Mouse (Mus musculus): ENCODE measurements around the gene Ermard. TPM values are rescaled to one million over a fixed set of nuclear protein-coding genes. Genes with fewer than 3 reads are reported as not detected.
"Not testable (repeated sequence)": the region's sequence is repeated elsewhere in the genome, so short reads cannot be mapped to it uniquely, and the experiment has no call there.

The Ermard gene
- polyA plus RNA-seq, 1 experiment from 2014 or later, result 85.1 TPM

DNA sequence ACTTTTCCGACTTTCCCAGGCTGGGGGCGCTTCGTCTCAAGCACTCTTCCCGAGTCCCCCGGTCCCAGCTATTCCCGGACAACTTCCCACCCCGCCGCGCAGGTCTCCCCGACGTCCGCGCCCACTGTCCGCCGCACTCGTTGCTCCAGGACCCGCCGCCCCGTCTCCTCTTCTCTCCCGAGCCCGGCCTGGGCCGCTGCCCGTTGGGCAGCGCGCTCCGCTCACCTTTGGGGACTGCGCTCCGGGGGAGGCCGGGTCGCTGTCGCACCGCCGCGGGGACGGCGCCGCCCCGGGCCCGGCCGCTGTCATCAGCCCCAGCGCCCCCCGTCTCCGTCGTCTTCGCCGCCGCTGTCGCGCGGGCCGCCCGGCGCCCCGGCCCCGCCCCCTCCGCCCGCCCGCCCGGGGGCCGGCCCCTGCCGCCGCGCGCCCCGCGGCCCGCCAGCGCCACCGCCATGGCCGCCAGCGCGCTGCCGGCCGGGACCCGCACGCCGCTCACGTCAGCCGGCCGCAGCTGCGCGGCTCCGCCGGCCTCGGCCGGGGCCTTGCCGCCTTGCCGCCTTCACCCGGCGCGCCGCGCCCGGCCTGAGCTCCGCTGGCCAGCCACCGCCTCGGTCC is 17.0 kb upstream of the Ermard start:
- not testable (repeated sequence) for H3K4me1 ChIP-seq (replicated peaks; ENCODE audit: control insufficient read depth, insufficient read depth, low read length); H3K27ac ChIP-seq (ENCODE audit: low read length); H3K4me2 ChIP-seq (ENCODE audit: low read depth, low read length); H3K36me3 ChIP-seq (ENCODE audit: control insufficient read depth, insufficient read depth, low read length); H3K27me3 ChIP-seq (ENCODE audit: control insufficient read depth, insufficient read depth, low read depth, low read length); H3K9ac ChIP-seq (ENCODE audit: low read length); H3K4me3 ChIP-seq (ENCODE audit: low read length); H3K9me3 ChIP-seq (ENCODE audit: control insufficient read depth, low read length)
- peak; percentile 84 for ATAC-seq (ENCODE audit: low read depth)
- WGBS, result no CpG with 5 or more reads among the region's 97 CpGs

DNA sequence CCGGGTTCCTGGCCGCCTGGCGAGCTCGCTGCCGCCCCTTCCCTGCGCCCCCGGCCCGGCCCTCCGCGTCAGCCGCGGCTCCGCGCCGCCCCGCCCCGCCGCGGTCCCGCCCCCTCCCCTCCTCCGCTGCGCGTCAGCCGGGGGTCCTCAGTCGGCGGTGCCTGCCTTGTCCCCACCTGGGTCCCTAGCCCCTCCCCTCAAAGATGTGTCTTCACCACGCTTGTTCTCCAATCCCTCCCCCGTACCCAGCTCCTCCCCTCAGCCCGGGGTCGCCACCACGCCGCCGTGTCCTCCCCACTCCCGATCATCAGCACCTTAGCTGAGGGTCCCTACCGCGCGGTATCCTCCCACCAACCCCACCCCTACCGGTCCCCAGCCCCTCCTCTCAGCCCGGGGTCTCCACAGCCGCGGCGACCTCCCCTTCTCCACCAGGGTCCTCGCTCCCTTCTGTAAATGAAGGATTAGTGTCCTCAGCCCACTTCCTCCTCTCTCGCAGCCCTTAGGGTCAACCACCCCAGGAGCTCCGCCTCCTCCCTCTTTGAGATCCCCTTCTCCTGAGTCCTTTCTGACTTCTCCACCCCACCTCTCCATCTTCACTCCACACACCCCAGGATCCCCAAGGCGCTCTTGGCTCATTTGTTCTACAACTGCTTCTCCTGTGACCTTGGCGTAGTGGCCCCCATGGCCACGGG is 16.4 kb upstream of the Ermard start:
- not testable (repeated sequence) for H3K9me3 ChIP-seq (ENCODE audit: control insufficient read depth, low read length); H3K4me1 ChIP-seq (replicated peaks; ENCODE audit: control insufficient read depth, insufficient read depth, low read length); H3K4me2 ChIP-seq (ENCODE audit: low read depth, low read length); H3K4me3 ChIP-seq (ENCODE audit: low read length); H3K27ac ChIP-seq (ENCODE audit: low read length); H3K36me3 ChIP-seq (ENCODE audit: control insufficient read depth, insufficient read depth, low read length); H3K9ac ChIP-seq (ENCODE audit: low read length); H3K27me3 ChIP-seq (ENCODE audit: control insufficient read depth, insufficient read depth, low read depth, low read length)
- peak; percentile 82 for ATAC-seq (ENCODE audit: low read depth)
- WGBS, result no CpG with 5 or more reads among the region's 48 CpGs

DNA sequence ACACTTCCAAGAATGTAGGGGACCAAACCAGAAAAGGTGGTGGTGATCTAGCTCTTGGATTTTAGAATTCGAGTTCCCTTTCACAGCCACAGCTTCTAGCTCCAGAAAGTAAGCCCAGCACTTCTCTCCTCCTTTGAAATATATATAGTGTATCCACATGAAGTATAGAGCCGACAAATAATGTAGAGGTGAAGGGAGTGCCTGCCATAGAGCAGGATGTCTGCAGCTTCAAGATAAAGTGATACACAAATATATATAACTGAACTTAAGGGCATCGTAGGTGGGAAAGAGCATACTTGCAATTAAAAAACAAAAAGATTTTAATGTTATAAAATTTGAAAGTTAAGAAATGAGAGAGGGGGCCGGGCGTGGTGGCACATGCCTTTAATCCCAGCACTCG is 15.5 kb upstream of the Ermard start:
- not testable (repeated sequence) for H3K4me2 ChIP-seq (ENCODE audit: low read depth, low read length); H3K9ac ChIP-seq (ENCODE audit: low read length); ATAC-seq (ENCODE audit: low read depth); H3K4me1 ChIP-seq (replicated peaks; ENCODE audit: control insufficient read depth, insufficient read depth, low read length); H3K27ac ChIP-seq (ENCODE audit: low read length); H3K4me3 ChIP-seq (ENCODE audit: low read length); H3K9me3 ChIP-seq (ENCODE audit: control insufficient read depth, low read length); H3K27me3 ChIP-seq (ENCODE audit: control insufficient read depth, insufficient read depth, low read depth, low read length); H3K36me3 ChIP-seq (ENCODE audit: control insufficient read depth, insufficient read depth, low read length)
- no CpG with 5 or more reads among the region's 6 CpGs for WGBS

DNA sequence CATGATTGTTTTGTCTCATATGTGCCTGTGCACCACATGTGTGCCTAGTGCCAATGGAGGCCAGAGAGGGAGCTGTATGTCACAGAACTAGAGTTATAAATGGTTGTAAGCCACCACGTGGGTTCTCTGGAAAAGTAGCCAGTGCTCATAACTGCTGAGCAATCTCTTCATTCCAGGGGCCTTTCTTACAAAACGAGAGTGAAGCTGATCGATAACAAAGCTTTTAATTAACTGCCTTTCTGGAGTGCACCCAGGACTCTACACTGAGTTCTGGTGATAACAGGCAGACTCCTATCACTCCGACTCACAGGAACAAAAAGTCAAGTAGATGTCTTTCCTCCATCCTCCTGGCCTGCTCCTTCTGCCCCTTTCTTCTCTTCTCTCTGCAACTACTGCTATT is 9.6 kb upstream of the Ermard start:
- not testable (repeated sequence) for H3K4me1 ChIP-seq (replicated peaks; ENCODE audit: control insufficient read depth, insufficient read depth, low read length); H3K27me3 ChIP-seq (ENCODE audit: control insufficient read depth, insufficient read depth, low read depth, low read length); H3K4me2 ChIP-seq (ENCODE audit: low read depth, low read length); H3K9ac ChIP-seq (ENCODE audit: low read length); H3K9me3 ChIP-seq (ENCODE audit: control insufficient read depth, low read length); H3K4me3 ChIP-seq (ENCODE audit: low read length); ATAC-seq (ENCODE audit: low read depth); H3K27ac ChIP-seq (ENCODE audit: low read length); H3K36me3 ChIP-seq (ENCODE audit: control insufficient read depth, insufficient read depth, low read length)
- WGBS, result no CpG with 5 or more reads among the region's 4 CpGs

- not testable (repeated sequence) for H3K4me3 ChIP-seq (ENCODE audit: low read length); H3K27me3 ChIP-seq (ENCODE audit: control insufficient read depth, insufficient read depth, low read depth, low read length); H3K27ac ChIP-seq (ENCODE audit: low read length); H3K36me3 ChIP-seq (ENCODE audit: control insufficient read depth, insufficient read depth, low read length); H3K4me1 ChIP-seq (replicated peaks; ENCODE audit: control insufficient read depth, insufficient read depth, low read length); H3K9ac ChIP-seq (ENCODE audit: low read length); ATAC-seq (ENCODE audit: low read depth); H3K9me3 ChIP-seq (ENCODE audit: control insufficient read depth, low read length); H3K4me2 ChIP-seq (ENCODE audit: low read depth, low read length)
- WGBS, result no CpG with 5 or more reads among the region's 3 CpGs
Observed at GRCm38 (mm10) chr17:15040455-15040854, 553 bp upstream of the Ermard start.

DNA sequence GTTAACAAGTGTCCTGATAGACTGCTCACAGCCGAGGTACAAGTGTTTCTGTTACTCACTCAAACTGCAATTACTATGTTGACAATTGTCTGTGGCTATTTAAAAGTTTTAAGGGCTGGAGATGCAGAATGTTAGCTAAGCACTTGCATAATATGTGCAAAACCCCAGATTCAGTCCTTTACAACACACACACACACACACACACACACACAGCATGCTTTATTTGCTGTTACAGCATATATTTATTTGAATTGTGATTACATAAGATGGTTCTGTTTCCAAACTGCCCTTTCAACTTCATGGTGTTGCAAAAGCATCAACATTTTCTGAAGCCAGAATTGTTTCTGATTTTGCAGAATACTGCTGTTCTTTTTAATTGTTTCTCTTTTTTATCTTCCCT is 9.3 kb downstream of the Ermard start:
- not testable (repeated sequence) for H3K4me2 ChIP-seq (ENCODE audit: low read depth, low read length); H3K4me3 ChIP-seq (ENCODE audit: low read length); H3K9me3 ChIP-seq (ENCODE audit: control insufficient read depth, low read length); H3K4me1 ChIP-seq (replicated peaks; ENCODE audit: control insufficient read depth, insufficient read depth, low read length); H3K36me3 ChIP-seq (ENCODE audit: control insufficient read depth, insufficient read depth, low read length); H3K27ac ChIP-seq (ENCODE audit: low read length); H3K9ac ChIP-seq (ENCODE audit: low read length); H3K27me3 ChIP-seq (ENCODE audit: control insufficient read depth, insufficient read depth, low read depth, low read length)
- no CpG with 5 or more reads among the region's 1 CpGs for WGBS
- ATAC-seq (ENCODE audit: low read depth), result peak; percentile 51

DNA sequence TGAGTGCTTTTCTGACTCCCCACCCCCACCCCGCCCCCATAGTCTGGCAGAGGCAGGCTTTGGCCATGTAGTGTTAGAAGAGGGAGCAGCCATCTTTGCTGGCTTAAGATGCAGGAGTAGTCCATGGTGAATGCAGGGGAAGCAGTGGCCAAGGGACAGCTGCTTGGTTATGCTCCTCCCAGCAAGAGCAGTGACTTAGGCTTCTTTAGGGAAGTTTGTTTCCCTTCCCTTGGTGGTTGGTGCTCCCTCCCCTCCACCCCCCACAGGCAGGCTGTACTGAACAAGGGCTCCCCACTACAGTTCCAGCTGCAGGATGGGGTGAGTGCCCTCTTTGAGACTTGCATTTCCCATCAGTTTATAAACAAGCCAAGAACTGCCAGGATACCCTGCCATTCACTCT is 11.8 kb downstream of the Ermard start:
- not testable (repeated sequence) for H3K9me3 ChIP-seq (ENCODE audit: control insufficient read depth, low read length); H3K4me3 ChIP-seq (ENCODE audit: low read length); H3K27me3 ChIP-seq (ENCODE audit: control insufficient read depth, insufficient read depth, low read depth, low read length); H3K4me1 ChIP-seq (replicated peaks; ENCODE audit: control insufficient read depth, insufficient read depth, low read length); H3K27ac ChIP-seq (ENCODE audit: low read length); H3K4me2 ChIP-seq (ENCODE audit: low read depth, low read length); H3K9ac ChIP-seq (ENCODE audit: low read length); H3K36me3 ChIP-seq (ENCODE audit: control insufficient read depth, insufficient read depth, low read length)
- WGBS, result 83% methylated on average over 1 of the region's 1 CpGs
- ATAC-seq (ENCODE audit: low read depth), result peak; percentile 38

DNA sequence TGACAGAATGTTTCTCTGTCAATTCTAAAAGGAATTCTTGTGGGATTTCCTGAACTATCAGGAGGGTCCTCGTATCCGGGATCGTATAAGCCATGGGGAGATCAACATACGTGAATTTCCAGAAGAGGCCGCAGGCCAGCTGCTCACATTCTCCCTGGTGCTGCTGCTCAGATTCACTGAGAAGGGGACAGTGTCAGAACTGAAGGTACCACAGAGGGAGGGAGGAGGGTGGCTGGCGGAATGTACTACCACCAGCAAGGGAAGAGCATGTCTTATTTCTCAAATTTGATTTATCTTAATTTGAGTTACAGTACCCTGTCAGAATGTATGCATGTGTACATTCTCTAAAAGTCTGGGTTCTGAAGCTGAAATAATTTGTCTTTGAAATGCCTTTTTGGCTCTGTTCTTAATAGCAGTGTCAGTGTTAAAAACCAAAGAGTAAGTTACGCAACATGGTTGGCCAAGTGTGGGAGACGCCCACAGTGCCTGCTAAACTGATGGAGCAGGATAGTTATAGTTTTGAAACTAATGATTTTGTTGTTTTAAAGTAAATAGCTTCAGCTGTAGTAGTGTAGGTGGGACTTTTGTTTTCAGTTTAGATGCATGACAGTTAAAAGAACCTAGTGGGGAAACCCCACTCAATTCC is 12.3 kb downstream of the Ermard start:
- H3K4me3 ChIP-seq (ENCODE audit: low read length); H3K36me3 ChIP-seq (ENCODE audit: control insufficient read depth, insufficient read depth, low read length); H3K27me3 ChIP-seq (ENCODE audit: control insufficient read depth, insufficient read depth, low read depth, low read length); H3K27ac ChIP-seq (ENCODE audit: low read length); H3K4me1 ChIP-seq (replicated peaks; ENCODE audit: control insufficient read depth, insufficient read depth, low read length); H3K9me3 ChIP-seq (ENCODE audit: control insufficient read depth, low read length); H3K9ac ChIP-seq (ENCODE audit: low read length); H3K4me2 ChIP-seq (ENCODE audit: low read depth, low read length): not testable (repeated sequence)
- peak; percentile 18; the same call in 1 of the 2 replicates for ATAC-seq (ENCODE audit: low read depth)
- WGBS, result 91% methylated on average over 5 of the region's 8 CpGs

- not testable (repeated sequence) for H3K4me2 ChIP-seq (ENCODE audit: low read depth, low read length); H3K36me3 ChIP-seq (ENCODE audit: control insufficient read depth, insufficient read depth, low read length); H3K9ac ChIP-seq (ENCODE audit: low read length); H3K27ac ChIP-seq (ENCODE audit: low read length); H3K9me3 ChIP-seq (ENCODE audit: control insufficient read depth, low read length); H3K4me1 ChIP-seq (replicated peaks; ENCODE audit: control insufficient read depth, insufficient read depth, low read length); H3K4me3 ChIP-seq (ENCODE audit: low read length); H3K27me3 ChIP-seq (ENCODE audit: control insufficient read depth, insufficient read depth, low read depth, low read length); ATAC-seq (ENCODE audit: low read depth)
- 84% methylated on average over 12 of the region's 13 CpGs for WGBS
Observed at GRCm38 (mm10) chr17:15053829-15054200, 12.8 kb downstream of the Ermard start.
